Mouse (Mus musculus): ENCODE data around the gene Vmn1r208. TPM values are rescaled to one million over a fixed set of nuclear protein-coding genes. Genes with fewer than 3 reads are reported as not detected.
"Not testable (repeated sequence)": the region's sequence is repeated elsewhere in the genome, so short reads cannot be mapped to it uniquely, and the experiment has no call there.

Vmn1r208 gene
- not detected for total RNA-seq (2021)
- long read RNA-seq, experiment 1: 0 reads
- long read RNA-seq, experiment 2: 0 reads

DNA sequence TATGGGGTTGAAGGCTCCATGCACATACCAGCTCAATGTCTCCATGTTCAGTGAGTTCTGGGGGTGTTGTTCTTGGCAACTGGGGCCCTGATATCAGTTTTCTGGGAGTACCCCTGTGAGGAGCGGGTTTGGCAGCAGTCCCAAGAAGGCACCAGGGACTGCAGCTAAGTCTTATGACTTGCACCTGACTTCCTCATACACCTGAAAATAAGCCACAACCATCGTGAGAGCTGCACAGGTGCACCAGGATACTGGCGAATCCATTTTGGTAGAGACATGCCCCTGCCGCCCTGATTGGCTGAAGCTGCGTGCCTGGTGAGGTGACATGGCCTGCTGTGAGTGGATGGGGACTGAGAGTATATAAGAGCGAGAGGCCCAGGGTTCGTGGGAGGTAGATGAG is at the start of gene Vmn1r208:
Gene Vmn1r208, minus strand, starts transcription at position 101 of the 400 bp plus-strand sequence.
- DNase-seq; intact Hi-C loops (cut with DNase I): not testable (repeated sequence)

DNA sequence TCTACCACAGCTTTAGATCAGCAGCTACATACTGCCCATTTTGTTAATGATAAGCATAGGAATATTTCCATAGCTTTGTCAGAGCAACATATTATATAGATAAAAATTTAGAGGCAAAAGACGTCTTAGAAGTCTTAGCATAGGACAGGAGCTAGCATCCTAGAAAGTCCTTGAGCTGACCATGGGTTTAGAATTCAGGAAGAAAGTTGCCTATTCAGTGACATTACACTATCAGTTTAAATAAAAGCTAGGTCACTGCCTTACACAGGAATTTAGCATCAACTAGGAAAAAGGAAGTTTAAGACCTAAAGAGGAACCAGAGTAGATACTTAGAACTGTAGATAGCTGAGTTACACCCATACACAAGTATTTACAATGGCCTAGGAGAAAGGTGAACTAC is 44.4 kb upstream of the Vmn1r208 start:
- intact Hi-C loops (cut with DNase I); DNase-seq: not testable (repeated sequence)

DNA sequence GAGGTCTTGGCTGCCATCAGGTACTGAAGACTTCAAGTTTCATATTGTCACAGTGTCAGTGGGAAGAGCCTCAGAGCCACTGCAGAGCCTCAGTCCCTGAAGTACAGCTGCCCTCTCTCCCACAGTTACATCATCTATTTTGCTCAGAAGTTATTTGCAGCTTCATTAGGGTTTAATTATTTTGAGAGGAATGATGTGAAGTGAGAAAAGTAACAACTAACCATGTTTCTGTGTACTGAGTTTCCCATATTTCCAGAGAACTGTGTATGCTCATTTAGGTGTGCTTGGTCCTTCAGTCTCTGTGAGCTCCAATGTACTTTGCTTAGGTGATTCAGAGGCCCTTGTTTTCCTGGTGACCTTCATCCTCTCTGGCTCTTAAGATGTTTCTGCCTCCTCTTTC is 32.4 kb upstream of the Vmn1r208 start, which contains the start of gene Vmn1r209:
Gene Vmn1r209, minus strand, starts transcription at position 101 of the 400 bp plus-strand sequence.
- intact Hi-C loops (cut with DNase I); DNase-seq: not testable (repeated sequence)

DNA sequence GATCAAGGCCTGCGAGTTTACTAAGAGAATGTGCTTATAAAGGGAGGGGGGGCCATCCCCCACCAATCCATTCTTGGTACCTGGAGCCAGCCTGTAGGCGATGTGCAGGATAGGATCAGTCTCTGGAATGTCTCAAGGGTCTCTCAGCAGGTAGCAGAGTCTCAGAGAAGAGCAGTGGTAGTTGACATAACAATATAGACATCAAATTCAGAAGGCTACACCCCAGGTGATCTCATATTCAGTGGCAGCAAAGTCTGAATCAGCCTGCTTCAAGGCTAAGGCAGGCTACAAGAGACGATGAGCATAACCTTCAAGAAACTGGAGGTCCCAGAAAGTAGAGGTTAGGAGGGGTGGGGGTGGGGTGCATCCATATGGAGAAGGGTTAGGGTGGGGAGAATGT is 10.9 kb upstream of the Vmn1r208 start:
- DNase-seq; intact Hi-C loops (cut with DNase I): not testable (repeated sequence)

DNA sequence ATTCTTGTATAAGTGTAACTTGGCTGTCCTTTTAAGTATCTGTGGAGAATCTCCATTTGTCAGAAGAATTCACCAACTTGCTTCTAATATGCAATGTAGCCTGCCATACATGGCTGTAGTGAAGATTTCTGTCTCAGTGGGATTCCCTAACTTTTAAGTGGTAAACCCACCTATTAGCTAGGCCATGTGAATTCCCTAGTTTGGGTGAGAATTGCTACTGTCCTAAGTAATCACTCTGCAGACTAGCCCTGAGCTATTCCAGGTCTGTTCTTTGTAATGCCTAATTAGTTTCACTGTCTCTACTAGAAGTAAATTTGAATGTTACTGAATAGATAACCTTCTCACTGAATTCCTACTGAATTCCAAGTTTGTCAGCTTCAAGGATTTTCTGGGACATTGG is 7.0 kb upstream of the Vmn1r208 start:
- intact Hi-C loops (cut with DNase I); DNase-seq: not testable (repeated sequence)

DNA sequence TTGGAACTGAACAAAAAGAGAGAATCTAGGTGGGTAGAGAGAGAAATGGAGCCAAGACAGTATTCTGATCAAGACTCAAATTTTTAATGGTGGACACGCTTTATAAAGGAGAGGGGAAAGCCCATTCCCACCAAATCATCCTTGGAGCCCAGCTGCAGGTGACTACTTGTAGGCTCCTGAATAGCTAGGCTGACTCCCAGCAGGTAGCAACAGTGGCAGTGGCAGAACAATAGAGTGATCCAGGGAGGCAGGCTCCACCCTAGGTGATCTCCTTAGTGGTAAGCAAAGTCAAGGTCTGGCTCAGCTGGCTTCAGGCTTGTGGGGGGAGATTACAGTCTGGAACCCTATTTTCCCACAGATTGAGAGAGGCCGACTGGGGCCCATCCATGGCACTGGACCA is 5.6 kb downstream of the Vmn1r208 start:
- DNase-seq; intact Hi-C loops (cut with DNase I): not testable (repeated sequence)

DNA sequence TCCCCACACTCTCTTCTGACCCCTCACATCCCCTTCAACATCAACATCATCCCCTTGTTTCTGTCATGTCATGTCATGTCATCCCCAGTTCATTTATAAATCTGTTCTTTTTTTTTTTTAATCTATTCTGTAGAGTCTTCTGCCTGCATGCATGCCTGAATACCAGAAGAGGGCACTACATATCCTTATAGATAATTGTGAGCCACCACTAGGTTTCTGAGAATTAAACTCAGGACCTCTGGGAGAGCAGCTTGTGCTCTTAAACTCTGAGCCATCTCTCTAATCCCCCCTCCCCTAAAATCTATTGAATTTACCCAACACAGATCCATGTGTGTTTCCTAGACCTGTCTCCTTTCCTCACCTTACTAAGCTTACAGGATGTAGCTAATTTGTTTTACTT is 29.7 kb downstream of the Vmn1r208 start:
- DNase-seq: no peak
- intact Hi-C loops (cut with DNase I): no loop called here

DNA sequence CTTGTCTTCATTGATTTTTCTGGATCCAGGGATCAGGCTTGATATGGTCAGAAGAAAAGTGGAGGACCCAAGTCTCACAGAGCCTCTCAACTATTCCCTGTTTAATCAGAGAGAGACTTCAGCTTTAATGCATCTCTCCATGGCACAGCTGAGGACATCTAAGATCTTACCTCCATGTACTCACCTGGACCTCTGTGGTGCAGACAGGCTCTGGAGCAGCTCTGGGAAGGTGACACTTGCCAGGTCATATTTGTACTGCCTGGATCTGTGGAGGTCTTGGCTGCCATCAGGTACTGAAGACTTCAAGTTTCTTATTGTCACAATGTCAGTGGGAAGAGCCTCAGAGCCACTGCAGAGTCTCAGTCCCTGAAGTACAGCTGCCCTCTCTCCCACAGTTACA is 47.7 kb downstream of the Vmn1r208 start, which contains the start of gene Vmn1r207-ps:
Gene Vmn1r207-ps, minus strand, starts transcription at position 101 of the 400 bp plus-strand sequence.
- intact Hi-C loops (cut with DNase I); DNase-seq: not testable (repeated sequence)

Other genes starting within 250 kb of the Vmn1r208 start
- gene Vmn1r204, start 224.2 kb downstream of the Vmn1r208 start, total RNA-seq (2021): not detected
- gene Vmn1r205, start 184.4 kb downstream of the Vmn1r208 start, total RNA-seq (2021): not detected
- not detected for gene Vmn1r206, start 153.1 kb downstream of the Vmn1r208 start, total RNA-seq (2021)
- gene Vmn1r207-ps, start 47.8 kb downstream of the Vmn1r208 start, total RNA-seq (2021): not detected
- gene Vmn1r209, start 32.3 kb upstream of the Vmn1r208 start, total RNA-seq (2021): not detected
- gene Vmn1r210, start 53.9 kb upstream of the Vmn1r208 start, total RNA-seq (2021): not detected
- gene Vmn1r211, start 80.2 kb upstream of the Vmn1r208 start, total RNA-seq (2021): not detected
- gene Vmn1r212, start 106.8 kb upstream of the Vmn1r208 start, total RNA-seq (2021): not detected
- gene Vmn1r213, start 230.3 kb upstream of the Vmn1r208 start, total RNA-seq (2021): not detected